ENCODE assay signal across 8 mouse cellular contexts in genomic region chr6:146110832-146111741, GRCm38 (mm10).
DNase-seq lines count a peak whose midpoint lies in the region; ATAC-seq and TF ChIP-seq lines count a peak whose summit lies in the region.
"Had no signal": no experiment of that assay in that cellular context is flagged by ENCODE, and none has a peak within 500 bp of the region (broad histone marks: within the 10 kb centered on the region; RNA-seq: fewer than 3 reads in every experiment).

No protein-coding gene starts in this region.

- H3K27ac ChIP-seq in lung, embryonic 15.5 days = no peak overlapping the region
- peak overlapping the region; percentile 87 for H3K27ac ChIP-seq in embryonic fibroblast, embryonic 13.5 days (ENCODE audit: insufficient read depth, low read length)
- H3K27ac ChIP-seq in olfactory bulb, adult 2 months (ENCODE audit: insufficient read depth, low read depth, low read length) = peak overlapping the region; percentile 50; the same call in 1 of the 2 replicates
- H3K27ac ChIP-seq: limb, embryonic 15.5 days had no signal

- no peak overlapping the region for H3K4me2 ChIP-seq in lung, embryonic 15.5 days
- H3K4me2 ChIP-seq: limb, embryonic 15.5 days had no signal

- WGBS in lung, embryonic 15.5 days = 36% methylated on average over 21 of the region's 21 CpGs
- WGBS in olfactory bulb, adult 2 months = 50% methylated on average over 21 of the region's 21 CpGs

- no peak overlapping the region for H3K4me3 ChIP-seq in lung, embryonic 15.5 days
- H3K4me3 ChIP-seq in embryonic fibroblast, embryonic 13.5 days (ENCODE audit: insufficient read depth, low read length) = no peak overlapping the region
- no peak overlapping the region for H3K4me3 ChIP-seq in olfactory bulb, adult 2 months (ENCODE audit: insufficient read depth, low read depth, low read length)
- H3K4me3 ChIP-seq: limb, embryonic 15.5 days had no signal

- TF ChIP-seq POLR2A in embryonic fibroblast, embryonic 13.5 days (IDR thresholded peaks at IDR 0.05; ENCODE audit: low read depth, low read length) = no peak
- no peak for TF ChIP-seq POLR2A in olfactory bulb, adult 2 months (IDR thresholded peaks at IDR 0.05; ENCODE audit: insufficient read depth, low read depth, low read length)

- DNase-seq in lung, postnatal 14 days = no peak
- peak; percentile 38 to 47 for DNase-seq in layer of hippocampus, postnatal 36 days
- DNase-seq in heart, postnatal 14 days = no peak
- DNase-seq in kidney, postnatal 14 days = no peak

- no peaks in the 10 kb centered on the region for H3K27me3 ChIP-seq in lung, embryonic 15.5 days
- H3K27me3 ChIP-seq: limb, embryonic 15.5 days had no signal

- H3K9ac ChIP-seq in lung, embryonic 15.5 days = no peak overlapping the region
- H3K9ac ChIP-seq: limb, embryonic 15.5 days had no signal

- no peaks in the 10 kb centered on the region for H3K9me3 ChIP-seq in lung, embryonic 15.5 days
- H3K9me3 ChIP-seq: limb, embryonic 15.5 days had no signal

- peak; percentile 73 for ATAC-seq in lung, embryonic 15.5 days (ENCODE audit: borderline replicate concordance, extremely low read depth, low FRiP score, low TSS enrichment)

- TF ChIP-seq CTCF in embryonic fibroblast, embryonic 13.5 days (IDR thresholded peaks at IDR 0.05; ENCODE audit: borderline replicate concordance, insufficient read depth, low read length) = no peak
- TF ChIP-seq CTCF in olfactory bulb, adult 2 months (IDR thresholded peaks at IDR 0.05; ENCODE audit: insufficient read depth, low read depth, low read length) = no peak

- H3K36me3 ChIP-seq in lung, embryonic 15.5 days = no peaks in the 10 kb centered on the region
- H3K36me3 ChIP-seq: limb, embryonic 15.5 days had no signal

- intact Hi-C loops in heart, postnatal 14 days (cut with DNase I) = no loop called here

- H3K4me1 ChIP-seq in lung, embryonic 15.5 days = peaks cover 30% of the 10 kb centered on the region
- peaks cover 14% of the 10 kb centered on the region for H3K4me1 ChIP-seq in embryonic fibroblast, embryonic 13.5 days (ENCODE audit: control insufficient read depth, insufficient read depth, low read length)
- H3K4me1 ChIP-seq in olfactory bulb, adult 2 months (ENCODE audit: control insufficient read depth, insufficient read depth, low read length) = peaks cover 15% of the 10 kb centered on the region

Comparison
In these comparisons a context has a peak if more than half of its experiments do, and no peak if none do; other contexts are left out.
1. DNase-seq: peak in layer of hippocampus, postnatal 36 days (2 of 2); none in lung, postnatal 14 days (single experiment), heart, postnatal 14 days (0 of 2) and kidney, postnatal 14 days (single experiment).